In the genomic region with DNA sequence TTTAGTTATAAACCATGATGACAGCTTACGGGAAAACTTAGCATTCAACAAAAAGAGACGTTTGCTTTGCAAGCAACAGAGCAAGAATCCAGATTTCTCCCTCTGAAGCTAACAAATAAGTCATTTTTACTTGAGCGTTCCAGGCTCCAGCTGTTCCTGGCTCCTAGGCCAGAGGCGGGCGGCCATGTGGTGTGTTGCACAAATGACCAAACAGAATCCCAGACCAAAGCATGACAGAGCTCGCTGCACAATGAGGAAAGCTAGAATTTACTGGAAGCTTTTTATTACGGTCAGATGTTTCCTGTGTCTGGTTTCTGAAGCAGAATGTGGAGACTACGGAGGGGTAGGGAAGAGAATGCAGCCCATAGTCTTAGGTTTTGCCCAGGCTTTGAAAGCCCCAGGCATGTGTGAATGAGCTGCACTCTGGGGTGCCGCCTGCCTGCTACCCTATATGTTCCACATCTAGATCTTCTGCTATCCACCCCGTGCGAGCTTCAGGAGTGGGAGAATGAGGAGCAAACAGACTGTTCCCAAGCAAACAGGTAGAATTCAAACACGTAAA, we compare ENCODE assay signal across 9 mouse cellular contexts.
DNase-seq lines count a peak whose midpoint lies in the region; ATAC-seq and TF ChIP-seq lines count a peak whose summit lies in the region.
"Had no signal": no experiment of that assay in that cellular context is flagged by ENCODE, and none has a peak within 500 bp of the region (broad histone marks: within the 10 kb centered on the region; RNA-seq: fewer than 3 reads in every experiment).

No protein-coding gene starts in this region.

- H3K9ac ChIP-seq in lung, embryonic 14.5 days: no peak overlapping the region

- peaks cover 40% of the 10 kb centered on the region for H3K4me1 ChIP-seq in heart, embryonic 10.5 days
- peaks cover 30% of the 10 kb centered on the region for H3K4me1 ChIP-seq in brown adipose tissue, adult 24 weeks (ENCODE audit: control insufficient read depth, insufficient read depth, insufficient read length, low read length)
- H3K4me1 ChIP-seq in lung, embryonic 14.5 days (ENCODE audit: insufficient read depth): peaks cover 22% of the 10 kb centered on the region

- DNase-seq in heart, adult 11 months: peak; percentile 97
- DNase-seq in heart, embryonic 10.5 days (ENCODE audit: low spot score): no peak
- DNase-seq in heart, postnatal 14 days: peak; percentile 61 to 67
- DNase-seq in lung, embryonic 14.5 days: peak; percentile 88
- DNase-seq in thymus, adult 18-20 months: no peak
- no peak for DNase-seq in thymus, postnatal 25 days
- DNase-seq in cerebellum, adult 9-11 months: no peak

- TF ChIP-seq CTCF in lung, embryonic 14.5 days (IDR thresholded peaks at IDR 0.05; ENCODE audit: low read depth): no peak

- intact Hi-C loops in heart, postnatal 14 days (cut with DNase I): no loop called here

- no peak overlapping the region for H3K4me3 ChIP-seq in heart, embryonic 10.5 days
- no peak overlapping the region for H3K4me3 ChIP-seq in brown adipose tissue, adult 24 weeks (ENCODE audit: insufficient read depth, low read depth, low read length)
- H3K4me3 ChIP-seq in lung, embryonic 14.5 days (ENCODE audit: low read depth, low read length): no peak overlapping the region

- H3K27me3 ChIP-seq in heart, embryonic 10.5 days (ENCODE audit: insufficient read depth, poor library complexity, severe bottlenecking): no peaks in the 10 kb centered on the region
- H3K27me3 ChIP-seq in lung, embryonic 14.5 days (ENCODE audit: insufficient read depth, low read length): no peaks in the 10 kb centered on the region

- 75% methylated on average over 12 of the region's 12 CpGs for WGBS in heart, embryonic 10.5 days
- WGBS in lung, embryonic 14.5 days: 45% methylated on average over 12 of the region's 12 CpGs

- no peak overlapping the region for H3K4me2 ChIP-seq in lung, embryonic 14.5 days

- no peak overlapping the region for H3K27ac ChIP-seq in heart, embryonic 10.5 days
- H3K27ac ChIP-seq in brown adipose tissue, adult 24 weeks (replicated peaks; ENCODE audit: low read depth, low read length): 0 out of 2 replicates have a peak overlapping the region, but pooled peaks have one; percentile 8
- peak overlapping the region; percentile 85 for H3K27ac ChIP-seq in lung, embryonic 14.5 days (ENCODE audit: low read depth)
- H3K27ac ChIP-seq: macrophage had no signal

- no peaks in the 10 kb centered on the region for H3K9me3 ChIP-seq in heart, embryonic 10.5 days
- H3K9me3 ChIP-seq in lung, embryonic 14.5 days (ENCODE audit: low read depth, low read length): no peaks in the 10 kb centered on the region

- no peaks in the 10 kb centered on the region for H3K36me3 ChIP-seq in heart, embryonic 10.5 days
- H3K36me3 ChIP-seq in lung, embryonic 14.5 days (ENCODE audit: insufficient read depth): no peaks in the 10 kb centered on the region

- ATAC-seq in lung, embryonic 14.5 days (ENCODE audit: insufficient read depth): peak; percentile 57

Comparison
In these comparisons a context has a peak if more than half of its experiments do, and no peak if none do; other contexts are left out.
1. DNase-seq: peak in heart, adult 11 months (single experiment), heart, postnatal 14 days (2 of 2) and lung, embryonic 14.5 days (single experiment); none in heart, embryonic 10.5 days (single experiment), thymus, adult 18-20 months (0 of 2), thymus, postnatal 25 days (single experiment) and cerebellum, adult 9-11 months (single experiment).